Mouse (Mus musculus) spleen, postnatal 14 days (tissue): ENCODE data around the gene Tmbim1.
"Not testable (repeated sequence)": the region's sequence is repeated elsewhere in the genome, so short reads cannot be mapped to it uniquely, and the experiment has no call there.

ENCODE experiments used
- DNase-seq, 2 experiments: peaks; one replicate each; pipeline ENCODE4 v3.0.0; 2021 to 2022; ENCODE audit warnings: low spot score in 2 of 2

The Tmbim1 gene

GRCm38 (mm10) chr1:74305522-74305921 lies at the start of gene Tmbim1:
Gene Tmbim1 (minus strand): TSS chr1:74305622.
- no peak for DNase-seq

- no peak for DNase-seq
Observed at GRCm38 (mm10) chr1:74353453-74354229, 48.2 kb upstream of the Tmbim1 start.

- no peak for DNase-seq
Observed at GRCm38 (mm10) chr1:74352532-74353096, 47.2 kb upstream of the Tmbim1 start.

GRCm38 (mm10) chr1:74351185-74351769 lies 45.9 kb upstream of the Tmbim1 start:
- DNase-seq, result no peak

- DNase-seq, result no peak
Observed at GRCm38 (mm10) chr1:74344163-74344916, 38.9 kb upstream of the Tmbim1 start.

GRCm38 (mm10) chr1:74343161-74343560 lies 37.7 kb upstream of the Tmbim1 start:
- DNase-seq, result no peak

- DNase-seq, result no peak
Observed at GRCm38 (mm10) chr1:74342308-74342707, 36.9 kb upstream of the Tmbim1 start.

- DNase-seq, result no peak
Observed at GRCm38 (mm10) chr1:74341898-74342297, 36.5 kb upstream of the Tmbim1 start.

- DNase-seq, result not testable (repeated sequence)
Observed at GRCm38 (mm10) chr1:74340992-74341391, 35.6 kb upstream of the Tmbim1 start.

- no peak for DNase-seq
Observed at GRCm38 (mm10) chr1:74340361-74340764, 34.9 kb upstream of the Tmbim1 start.

- no peak for DNase-seq
Observed at GRCm38 (mm10) chr1:74339917-74340316, 34.5 kb upstream of the Tmbim1 start.

- no peak for DNase-seq
Observed at GRCm38 (mm10) chr1:74338626-74339025, 33.2 kb upstream of the Tmbim1 start.

- no peak for DNase-seq
Observed at GRCm38 (mm10) chr1:74338013-74338412, 32.6 kb upstream of the Tmbim1 start.

GRCm38 (mm10) chr1:74337241-74337771 lies 31.9 kb upstream of the Tmbim1 start:
- no peak for DNase-seq

GRCm38 (mm10) chr1:74335436-74336170 lies 30.2 kb upstream of the Tmbim1 start:
- DNase-seq, result no peak

- no peak for DNase-seq
Observed at GRCm38 (mm10) chr1:74335033-74335432, 29.6 kb upstream of the Tmbim1 start.

GRCm38 (mm10) chr1:74334607-74335006 lies 29.2 kb upstream of the Tmbim1 start:
- DNase-seq, result no peak

GRCm38 (mm10) chr1:74332930-74333329 lies 27.5 kb upstream of the Tmbim1 start:
- DNase-seq, result no peak

GRCm38 (mm10) chr1:74332241-74332763 lies 26.9 kb upstream of the Tmbim1 start:
- peak; percentile 85 to 87 for DNase-seq

- DNase-seq, result no peak
Observed at GRCm38 (mm10) chr1:74331046-74331681, 25.7 kb upstream of the Tmbim1 start.
